Mouse (Mus musculus): ENCODE measurements around the gene Gm42906. TPM values are rescaled to one million over a fixed set of nuclear protein-coding genes. Genes with fewer than 3 reads are reported as not detected.

Gene Gm42906
- polyA plus RNA-seq, 1 experiment from 2014 or later = 0.38 TPM

DNA sequence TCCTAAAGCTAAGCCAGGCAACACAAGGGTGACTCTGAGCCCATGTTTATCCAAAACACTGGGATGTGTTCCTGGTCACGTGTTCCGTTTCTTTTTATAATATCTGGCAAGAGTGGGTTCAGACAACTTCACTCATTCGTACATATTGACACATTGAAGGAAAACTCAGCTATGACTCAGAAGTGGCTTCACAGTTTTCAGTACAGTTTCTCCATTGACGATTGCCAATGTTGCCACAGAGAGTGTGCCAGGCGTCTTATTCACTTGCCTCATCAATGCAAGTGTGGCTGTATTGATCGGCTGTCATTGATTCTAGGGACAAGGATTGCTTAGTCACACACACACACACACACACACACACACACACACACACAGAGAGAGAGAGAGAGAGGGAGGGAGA, 381.8 kb downstream of the Gm42906 start:
- peaks cover 3% of the 10 kb centered on the region; the same call in 1 of the 2 replicates for H3K36me3 ChIP-seq
- H3K27me3 ChIP-seq = no peaks in the 10 kb centered on the region
- H3K4me3 ChIP-seq = no peak overlapping the region
- peaks cover 18% of the 10 kb centered on the region for H3K4me1 ChIP-seq (replicated peaks)
- H3K9me3 ChIP-seq (replicated peaks) = no peaks in the 10 kb centered on the region
- no peak overlapping the region for H3K27ac ChIP-seq
- no peak overlapping the region for H3K4me2 ChIP-seq
- H3K9ac ChIP-seq = no peak overlapping the region
- ATAC-seq (replicated peaks; ENCODE audit: insufficient number of reproducible peaks, insufficient read depth, low FRiP score, low read depth) = no peak
- 89% methylated on average over 6 of the region's 6 CpGs for WGBS

GRCm38 (mm10) chr5:151042911-151043310, 385.1 kb downstream of the Gm42906 start:
- no peaks in the 10 kb centered on the region for H3K27me3 ChIP-seq
- H3K4me2 ChIP-seq = no peak overlapping the region
- ATAC-seq (replicated peaks; ENCODE audit: insufficient number of reproducible peaks, insufficient read depth, low FRiP score, low read depth) = no peak
- peaks cover 3% of the 10 kb centered on the region; the same call in 1 of the 2 replicates for H3K36me3 ChIP-seq
- WGBS = 94% methylated on average over 5 of the region's 5 CpGs
- H3K4me1 ChIP-seq (replicated peaks) = 0 out of 2 replicates have a peak, but pooled peaks cover 4% of the 10 kb centered on the region
- no peaks in the 10 kb centered on the region for H3K9me3 ChIP-seq (replicated peaks)
- H3K27ac ChIP-seq = no peak overlapping the region
- no peak overlapping the region for H3K4me3 ChIP-seq
- H3K9ac ChIP-seq = no peak overlapping the region

GRCm38 (mm10) chr5:151037871-151038270, 390.1 kb downstream of the Gm42906 start:
- H3K4me1 ChIP-seq (replicated peaks) = peaks cover 8% of the 10 kb centered on the region; the same call in 1 of the 2 replicates

DNA sequence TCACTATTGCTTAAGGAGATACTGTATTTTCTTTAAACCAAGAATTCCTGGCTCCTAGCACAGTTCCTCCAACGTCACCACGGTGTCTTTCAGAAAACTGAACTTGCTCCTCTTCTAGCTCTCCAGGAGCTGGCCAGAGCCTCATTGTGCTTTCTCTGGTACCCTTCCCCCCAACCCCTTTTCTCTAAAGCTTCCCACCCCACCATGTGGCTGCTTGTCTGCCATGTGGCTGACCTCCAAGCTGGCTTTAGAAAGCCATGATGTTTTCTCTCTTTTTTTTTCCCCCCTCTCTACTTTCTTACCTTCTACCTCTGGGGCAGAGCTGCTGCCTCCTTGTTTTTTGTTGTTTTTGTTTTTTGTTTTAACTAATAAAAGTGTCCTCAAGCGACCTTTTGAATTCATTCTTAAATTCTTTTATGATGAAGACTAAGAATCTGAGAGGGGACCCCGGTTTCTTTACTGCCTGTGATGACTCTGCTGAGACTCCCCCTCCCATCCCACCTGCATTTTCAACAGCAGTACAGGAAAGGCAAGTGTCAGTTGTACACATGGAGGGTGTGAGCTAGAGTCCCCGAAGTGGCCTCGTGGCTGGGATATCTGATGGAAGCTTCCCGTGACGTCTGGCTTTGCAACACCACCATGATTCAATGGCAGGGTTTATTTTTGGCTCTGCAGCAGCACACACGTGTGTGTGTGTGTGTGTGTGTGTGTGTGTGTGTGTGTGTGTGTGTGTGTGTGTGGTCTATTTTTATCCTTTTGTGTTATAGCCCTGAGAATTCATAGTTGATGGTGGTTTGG, 393.0 kb downstream of the Gm42906 start:
- Histone ChIP-seq H3K9ac (no peak overlapping the region), H3K4me1 (replicated peaks) (peaks cover 8% of the 10 kb centered on the region; the same call in 1 of the 2 replicates), H3K27ac (no peak overlapping the region), H3K4me3 (no peak overlapping the region), H3K4me2 (no peak overlapping the region), H3K36me3 (no peaks in the 10 kb centered on the region), H3K9me3 (replicated peaks) (no peaks in the 10 kb centered on the region), H3K27me3 (no peaks in the 10 kb centered on the region)
- ATAC-seq (replicated peaks; ENCODE audit: insufficient number of reproducible peaks, insufficient read depth, low FRiP score, low read depth) = no peak
- WGBS = 39% methylated on average over 9 of the region's 9 CpGs

More at GRCm38 (mm10) chr5:151037871-151038270, 390.1 kb downstream of the Gm42906 start:
- H3K9me3 ChIP-seq (replicated peaks) = no peaks in the 10 kb centered on the region
- H3K4me2 ChIP-seq = no peak overlapping the region
- H3K36me3 ChIP-seq = peaks cover 3% of the 10 kb centered on the region; the same call in 1 of the 2 replicates
- 88% methylated on average over 7 of the region's 7 CpGs for WGBS
- H3K27ac ChIP-seq = no peak overlapping the region
- H3K9ac ChIP-seq = no peak overlapping the region
- no peak for ATAC-seq (replicated peaks; ENCODE audit: insufficient number of reproducible peaks, insufficient read depth, low FRiP score, low read depth)
- no peak overlapping the region for H3K4me3 ChIP-seq
- no peaks in the 10 kb centered on the region for H3K27me3 ChIP-seq

DNA sequence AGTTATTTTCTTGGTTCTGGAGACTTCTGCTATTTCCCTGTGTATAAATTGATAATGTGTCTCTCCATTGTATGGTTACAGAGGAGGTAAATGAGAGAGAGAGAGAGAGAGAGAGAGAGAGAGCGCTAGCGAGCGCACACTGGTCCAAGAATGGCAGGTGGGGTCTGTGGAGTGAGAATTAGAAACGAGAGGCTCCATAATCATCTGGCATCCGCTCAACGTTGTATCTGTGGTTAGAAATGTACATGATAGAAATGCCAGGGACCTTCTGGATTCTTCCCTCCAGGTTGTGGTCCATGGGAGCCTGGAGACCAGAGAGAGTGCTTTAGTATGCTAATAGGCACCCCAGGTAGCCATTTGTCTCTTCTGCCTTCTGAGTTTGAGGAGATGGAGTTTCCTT, 399.1 kb downstream of the Gm42906 start:
- H3K27ac ChIP-seq = no peak overlapping the region
- no peaks in the 10 kb centered on the region for H3K36me3 ChIP-seq
- H3K9ac ChIP-seq = no peak overlapping the region
- ATAC-seq (replicated peaks; ENCODE audit: insufficient number of reproducible peaks, insufficient read depth, low FRiP score, low read depth) = no peak
- H3K4me3 ChIP-seq = no peak overlapping the region
- no peaks in the 10 kb centered on the region for H3K9me3 ChIP-seq (replicated peaks)
- no peaks in the 10 kb centered on the region for H3K27me3 ChIP-seq
- no peak overlapping the region for H3K4me2 ChIP-seq
- H3K4me1 ChIP-seq (replicated peaks) = no peaks in the 10 kb centered on the region
- WGBS = 70% methylated on average over 6 of the region's 6 CpGs

DNA sequence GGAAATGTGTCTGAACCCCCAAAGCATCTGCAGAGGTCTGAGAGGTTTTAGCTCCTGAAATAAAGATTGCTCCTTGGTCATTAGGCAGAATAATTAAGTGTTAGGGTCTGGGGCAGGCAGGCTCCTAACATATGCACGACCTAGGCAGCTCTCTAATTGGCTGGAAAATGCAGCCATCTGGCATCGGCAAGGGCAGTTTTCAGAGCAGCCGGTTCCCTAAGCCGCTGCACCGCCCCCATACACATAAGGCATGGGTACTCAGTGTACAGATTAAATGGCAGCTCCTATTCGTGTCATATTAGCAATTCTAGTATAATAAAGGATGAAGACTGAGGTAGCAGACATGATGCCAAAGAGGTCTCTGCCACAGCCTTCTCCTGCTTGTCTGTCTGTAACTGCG, 400.8 kb downstream of the Gm42906 start:
- no peak overlapping the region for H3K4me3 ChIP-seq
- H3K27me3 ChIP-seq = no peaks in the 10 kb centered on the region
- H3K4me2 ChIP-seq = no peak overlapping the region
- no peak overlapping the region for H3K27ac ChIP-seq
- H3K4me1 ChIP-seq (replicated peaks) = peaks cover 8% of the 10 kb centered on the region
- no peaks in the 10 kb centered on the region for H3K36me3 ChIP-seq
- no peak for ATAC-seq (replicated peaks; ENCODE audit: insufficient number of reproducible peaks, insufficient read depth, low FRiP score, low read depth)
- 64% methylated on average over 7 of the region's 7 CpGs for WGBS
- no peaks in the 10 kb centered on the region for H3K9me3 ChIP-seq (replicated peaks)
- H3K9ac ChIP-seq = no peak overlapping the region

- Histone ChIP-seq H3K4me2 (no peak overlapping the region), H3K9me3 (replicated peaks) (no peaks in the 10 kb centered on the region), H3K4me3 (no peak overlapping the region), H3K36me3 (no peaks in the 10 kb centered on the region), H3K4me1 (replicated peaks) (peaks cover 8% of the 10 kb centered on the region), H3K27ac (no peak overlapping the region), H3K27me3 (no peaks in the 10 kb centered on the region), H3K9ac (no peak overlapping the region)
- WGBS = 71% methylated on average over 4 of the region's 4 CpGs
- no peak for ATAC-seq (replicated peaks; ENCODE audit: insufficient number of reproducible peaks, insufficient read depth, low FRiP score, low read depth)
These were observed 401.9 kb downstream of the Gm42906 start for GRCm38 (mm10) chr5:151026069-151026468.

GRCm38 (mm10) chr5:151024483-151024882, 403.5 kb downstream of the Gm42906 start:
- no peaks in the 10 kb centered on the region for H3K36me3 ChIP-seq
- no peak overlapping the region for H3K27ac ChIP-seq
- H3K9me3 ChIP-seq (replicated peaks) = no peaks in the 10 kb centered on the region
- peaks cover 11% of the 10 kb centered on the region for H3K4me1 ChIP-seq (replicated peaks)
- 84% methylated on average over 2 of the region's 2 CpGs for WGBS
- H3K9ac ChIP-seq = no peak overlapping the region
- no peaks in the 10 kb centered on the region for H3K27me3 ChIP-seq
- H3K4me2 ChIP-seq = no peak overlapping the region
- no peak overlapping the region for H3K4me3 ChIP-seq
- ATAC-seq (replicated peaks; ENCODE audit: insufficient number of reproducible peaks, insufficient read depth, low FRiP score, low read depth) = no peak

DNA sequence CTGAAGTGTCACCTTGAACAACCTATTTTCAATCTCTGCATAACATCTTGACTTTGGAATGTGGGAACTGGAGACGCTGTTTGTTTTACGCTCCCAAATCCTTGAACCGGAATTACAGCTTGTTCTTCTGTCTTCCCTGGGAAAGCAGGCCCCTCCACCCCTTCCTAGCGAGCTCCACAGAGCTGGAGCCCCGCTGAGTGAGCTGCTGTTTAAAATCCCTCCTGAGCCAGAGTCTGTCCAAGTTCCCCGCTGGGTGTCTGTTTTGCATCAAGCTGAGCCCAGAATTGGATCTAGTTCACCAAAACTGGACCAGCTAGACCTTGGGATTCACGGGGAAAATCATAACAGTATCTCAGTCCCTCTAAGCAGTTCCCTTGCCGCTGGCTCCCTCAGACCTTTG, 404.5 kb downstream of the Gm42906 start:
- Histone ChIP-seq H3K27me3 (no peaks in the 10 kb centered on the region), H3K4me3 (no peak overlapping the region), H3K4me2 (peak overlapping the region; percentile 34), H3K9ac (no peak overlapping the region), H3K27ac (peak overlapping the region; percentile 50), H3K9me3 (replicated peaks) (no peaks in the 10 kb centered on the region), H3K36me3 (no peaks in the 10 kb centered on the region), H3K4me1 (replicated peaks) (peaks cover 11% of the 10 kb centered on the region)
- ATAC-seq (replicated peaks; ENCODE audit: insufficient number of reproducible peaks, insufficient read depth, low FRiP score, low read depth) = no peak; the same call in 1 of the 2 replicates
- WGBS = 17% methylated on average over 8 of the region's 8 CpGs

- no peak for ATAC-seq (replicated peaks; ENCODE audit: insufficient number of reproducible peaks, insufficient read depth, low FRiP score, low read depth)
- no peak overlapping the region for H3K9ac ChIP-seq
- H3K9me3 ChIP-seq (replicated peaks) = no peaks in the 10 kb centered on the region
- H3K27ac ChIP-seq = no peak overlapping the region
- H3K4me1 ChIP-seq (replicated peaks) = peaks cover 11% of the 10 kb centered on the region
- H3K27me3 ChIP-seq = no peaks in the 10 kb centered on the region
- no peaks in the 10 kb centered on the region for H3K36me3 ChIP-seq
- no peak overlapping the region for H3K4me3 ChIP-seq
- WGBS = 30% methylated on average over 1 of the region's 1 CpGs
- H3K4me2 ChIP-seq = peak overlapping the region; percentile 34; the same call in 1 of the 2 replicates
These were observed 405.0 kb downstream of the Gm42906 start for GRCm38 (mm10) chr5:151022939-151023338.

DNA sequence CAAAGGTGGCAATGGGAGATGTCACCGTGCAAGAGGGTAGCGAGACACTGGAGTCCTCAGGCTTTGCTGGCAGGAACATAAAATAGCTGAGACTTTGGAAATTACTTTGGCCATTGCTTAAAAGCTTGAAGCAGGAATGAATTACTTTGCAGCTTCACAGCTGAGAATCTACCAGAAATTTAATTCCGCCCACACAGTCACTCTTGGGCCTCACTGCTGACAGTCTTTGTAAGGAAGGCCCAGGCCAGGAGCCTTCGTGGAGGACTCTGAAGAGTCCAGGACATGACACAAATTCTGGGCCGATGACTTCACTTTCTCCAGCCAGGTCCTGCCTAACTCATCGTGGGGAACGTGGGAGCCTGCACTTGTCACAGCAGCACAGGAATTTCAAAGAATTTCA, 405.9 kb downstream of the Gm42906 start:
- WGBS = 61% methylated on average over 7 of the region's 7 CpGs

DNA sequence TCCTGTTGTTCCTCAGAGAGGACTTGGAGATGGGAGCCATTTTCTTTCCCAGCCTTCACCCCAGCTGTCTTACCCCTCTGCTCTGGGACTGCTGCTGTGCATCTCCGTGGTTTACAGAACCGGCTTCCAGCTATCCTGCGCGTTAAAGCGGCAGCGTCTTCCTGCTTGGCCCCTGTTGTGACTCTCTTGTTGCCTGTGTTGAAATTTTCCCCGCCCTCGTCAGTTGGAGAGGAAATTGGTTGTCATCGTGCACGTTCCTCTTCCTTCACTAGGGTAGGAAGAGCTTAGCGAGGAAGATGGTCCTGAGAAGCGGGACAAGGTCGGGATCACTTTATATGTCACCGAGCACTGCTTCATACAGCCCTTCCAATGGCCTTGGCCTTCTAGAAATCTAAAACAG, 407.1 kb downstream of the Gm42906 start:
- no peak for ATAC-seq (replicated peaks; ENCODE audit: insufficient number of reproducible peaks, insufficient read depth, low FRiP score, low read depth)
- peak overlapping the region; percentile 26; the same call in 1 of the 2 replicates for H3K4me2 ChIP-seq
- H3K9me3 ChIP-seq (replicated peaks) = no peaks in the 10 kb centered on the region
- peaks cover 11% of the 10 kb centered on the region for H3K4me1 ChIP-seq (replicated peaks)
- H3K4me3 ChIP-seq = no peak overlapping the region
- 66% methylated on average over 14 of the region's 14 CpGs for WGBS
- H3K36me3 ChIP-seq = no peaks in the 10 kb centered on the region
- H3K27me3 ChIP-seq = no peaks in the 10 kb centered on the region
- H3K27ac ChIP-seq = no peak overlapping the region
- H3K9ac ChIP-seq = no peak overlapping the region

More for the DNA sequence above, 405.9 kb downstream of the Gm42906 start:
- Histone ChIP-seq H3K9ac (no peak overlapping the region), H3K4me3 (no peak overlapping the region), H3K4me1 (replicated peaks) (peaks cover 11% of the 10 kb centered on the region), H3K36me3 (no peaks in the 10 kb centered on the region), H3K9me3 (replicated peaks) (no peaks in the 10 kb centered on the region), H3K27ac (no peak overlapping the region), H3K27me3 (no peaks in the 10 kb centered on the region), H3K4me2 (no peak overlapping the region)
- no peak for ATAC-seq (replicated peaks; ENCODE audit: insufficient number of reproducible peaks, insufficient read depth, low FRiP score, low read depth)

Data from heart, embryonic 15.5 days (tissue).